Mouse (Mus musculus): ENCODE data around the gene Phkb. TPM values are rescaled to one million over a fixed set of nuclear protein-coding genes. Genes with fewer than 3 reads are reported as not detected.
A peak's percentile ranks its signal among the peaks of the same experiment; 100 is the strongest.

The Phkb gene
- total and polyA plus RNA-seq, 3 experiments: 14.1 to 18.6 TPM; not detected in 1

DNA sequence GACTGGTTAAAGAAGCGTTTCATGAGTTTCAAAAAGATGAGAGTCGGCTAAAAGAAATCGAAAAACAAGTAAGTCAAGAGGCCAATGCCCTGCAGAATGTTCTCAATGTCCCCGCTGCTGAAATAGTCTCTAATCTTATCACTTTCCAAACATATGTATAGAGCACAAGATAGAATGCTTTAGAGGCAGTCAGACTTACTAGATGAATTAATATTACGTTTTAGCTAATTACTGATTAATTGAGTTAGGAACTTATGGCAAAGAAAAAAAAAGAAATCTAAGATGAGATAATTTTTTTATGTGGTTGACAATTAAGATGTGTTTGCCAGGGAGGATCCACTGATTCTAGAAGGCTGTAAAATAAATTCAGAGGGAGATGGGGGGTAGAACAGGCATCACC is 217.9 kb downstream of the Phkb start:
- TF ChIP-seq TCF12 (IDR thresholded peaks at IDR 0.05; ENCODE audit: low read depth, low read length) (peak; percentile 52; the same call in 1 of the 2 replicates), MXI1 (IDR thresholded peaks at IDR 0.05; ENCODE audit: low read depth, low read length) (no peak), ETS1 (IDR thresholded peaks at IDR 0.05; ENCODE audit: low read depth, low read length) (peak; percentile 37), UBTF (IDR thresholded peaks at IDR 0.05; ENCODE audit: borderline replicate concordance, insufficient read depth, low read depth, low read length) (no peak), ZC3H11A (IDR thresholded peaks at IDR 0.05; ENCODE audit: low read depth, low read length) (no peak), ZNF384 (IDR thresholded peaks at IDR 0.05; ENCODE audit: low read depth, low read length) (peak; percentile 71), GATA1 (IDR thresholded peaks at IDR 0.05; ENCODE audit: low read depth, low read length) (peak; percentile 68), EP300 (IDR thresholded peaks at IDR 0.05; ENCODE audit: low read depth in 1 of 2, low read length in 2 of 2) (peak; percentile 21 to 50; a peak in 2 of 4 replicates)
- no peaks in the 10 kb centered on the region for H3K9me3 ChIP-seq (replicated peaks; ENCODE audit: insufficient read depth, low read length)
- DNase-seq (ENCODE audit: low read depth, low spot score): peak; percentile 44
- peaks cover 8 to 12% of the 10 kb centered on the region in 2 experiments for H3K4me1 ChIP-seq (ENCODE audit: control insufficient read depth in 1 of 2, insufficient read depth in 2 of 2, low read length in 2 of 2)
- H3K27ac ChIP-seq (ENCODE audit: control insufficient read depth, low read depth, low read length): peak overlapping the region; percentile 4; the same call in 1 of the 2 replicates
- H3K79me2 ChIP-seq (ENCODE audit: control insufficient read depth, insufficient read depth, low read length, poor library complexity): no peaks in the 10 kb centered on the region
- no peak overlapping the region for H3K4me3 ChIP-seq (ENCODE audit: control insufficient read depth in 1 of 2, insufficient read depth in 1 of 2, low read depth in 2 of 2, low read length in 2 of 2)
- peaks cover 8 to 18% of the 10 kb centered on the region in 2 experiments for H3K36me3 ChIP-seq (ENCODE audit: control insufficient read depth in 1 of 2, insufficient read depth in 2 of 2, low read length in 2 of 2)
- H3K27me3 ChIP-seq (ENCODE audit: control insufficient read depth in 1 of 2, insufficient read depth in 2 of 2, low read length in 2 of 2): no peaks in the 10 kb centered on the region
- no peak overlapping the region for H3K9ac ChIP-seq (ENCODE audit: control insufficient read depth, low read depth, low read length, poor library complexity, severe bottlenecking)

DNA sequence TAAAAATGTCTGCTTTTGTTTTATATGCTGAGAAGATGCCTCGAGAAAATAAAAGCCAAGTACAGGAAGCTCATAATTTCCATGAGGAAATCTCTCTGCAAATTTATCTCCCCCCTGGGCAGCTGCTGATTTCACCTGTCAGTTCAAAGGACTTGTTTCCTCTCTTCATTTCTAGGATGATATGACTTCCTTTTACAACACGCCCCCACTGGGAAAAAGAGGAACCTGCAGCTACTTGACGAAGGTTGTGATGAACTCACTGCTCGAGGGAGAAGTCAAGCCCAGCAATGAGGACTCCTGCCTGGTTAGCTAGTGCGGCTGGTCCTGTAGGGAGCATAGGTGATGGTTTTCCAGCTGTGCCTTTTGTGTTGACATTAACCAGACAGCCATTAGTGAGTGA is 218.4 kb downstream of the Phkb start:
- peaks cover 7 to 18% of the 10 kb centered on the region in 2 experiments for H3K36me3 ChIP-seq (ENCODE audit: control insufficient read depth in 1 of 2, insufficient read depth in 2 of 2, low read length in 2 of 2)
- H3K9me3 ChIP-seq (replicated peaks; ENCODE audit: insufficient read depth, low read length): no peaks in the 10 kb centered on the region
- peaks cover 8 to 12% of the 10 kb centered on the region in 2 experiments for H3K4me1 ChIP-seq (ENCODE audit: control insufficient read depth in 1 of 2, insufficient read depth in 2 of 2, low read length in 2 of 2)
- H3K4me3 ChIP-seq (ENCODE audit: control insufficient read depth in 1 of 2, insufficient read depth in 1 of 2, low read depth in 2 of 2, low read length in 2 of 2): no peak overlapping the region
- no peak overlapping the region for H3K9ac ChIP-seq (ENCODE audit: control insufficient read depth, low read depth, low read length, poor library complexity, severe bottlenecking)
- DNase-seq (ENCODE audit: low read depth, low spot score): peak; percentile 88
- H3K79me2 ChIP-seq (ENCODE audit: control insufficient read depth, insufficient read depth, low read length, poor library complexity): no peaks in the 10 kb centered on the region
- no peak overlapping the region; the same call in 1 of the 2 replicates for H3K27ac ChIP-seq (ENCODE audit: control insufficient read depth, low read depth, low read length)
- H3K27me3 ChIP-seq (ENCODE audit: control insufficient read depth in 1 of 2, insufficient read depth in 2 of 2, low read length in 2 of 2): no peaks in the 10 kb centered on the region
- TF ChIP-seq GATA1 (IDR thresholded peaks at IDR 0.05; ENCODE audit: low read depth, low read length) (peak; percentile 54; the same call in 1 of the 2 replicates), MEF2A (IDR thresholded peaks at IDR 0.05; ENCODE audit: extremely low read depth, insufficient replicate concordance, low read depth, low read length, poor library complexity, severe bottlenecking) (no peak), POLR2AphosphoS2 (IDR thresholded peaks at IDR 0.05; ENCODE audit: low read length) (no peak), ZC3H11A (IDR thresholded peaks at IDR 0.05; ENCODE audit: low read depth, low read length) (no peak), KAT2A (conservative IDR thresholded peaks at IDR 0.05; ENCODE audit: low read depth, low read length) (no peak), UBTF (IDR thresholded peaks at IDR 0.05; ENCODE audit: borderline replicate concordance, insufficient read depth, low read depth, low read length) (no peak), CHD2 (IDR thresholded peaks at IDR 0.05; ENCODE audit: low read length) (no peak), EP300 (IDR thresholded peaks at IDR 0.05; ENCODE audit: low read depth in 1 of 2, low read length in 2 of 2) (peak; percentile 49 to 51; a peak in 3 of 4 replicates), MAFK (IDR thresholded peaks at IDR 0.05; ENCODE audit: borderline replicate concordance, low read depth, low read length) (no peak), USF2 (IDR thresholded peaks at IDR 0.05; ENCODE audit: borderline replicate concordance in 1 of 2, insufficient read depth in 1 of 2, low read depth in 1 of 2, low read length in 2 of 2) (no peak), MAX (IDR thresholded peaks at IDR 0.05; ENCODE audit: low read length) (no peak), TAL1 (IDR thresholded peaks at IDR 0.05; ENCODE audit: low read length) (no peak), NRF1 (IDR thresholded peaks at IDR 0.05; ENCODE audit: insufficient read depth, low read depth, low read length, poor library complexity, severe bottlenecking) (no peak), MYB (IDR thresholded peaks at IDR 0.05; ENCODE audit: low read depth, low read length) (no peak), MXI1 (IDR thresholded peaks at IDR 0.05; ENCODE audit: low read depth, low read length) (peak; percentile 27; the same call in 1 of the 2 replicates), SIN3A (IDR thresholded peaks at IDR 0.05; ENCODE audit: low read length) (peak; percentile 19; the same call in 1 of the 2 replicates), MYC (IDR thresholded peaks at IDR 0.05; ENCODE audit: low read depth, low read length) (0 out of 2 replicates have a peak, but pooled peaks have one; percentile 21), ZKSCAN1 (IDR thresholded peaks at IDR 0.05; ENCODE audit: low read depth, low read length) (no peak), RCOR1 (IDR thresholded peaks at IDR 0.05; ENCODE audit: low read depth, low read length) (0 out of 2 replicates have a peak, but pooled peaks have one; percentile 32), E2F4 (IDR thresholded peaks at IDR 0.05; ENCODE audit: borderline replicate concordance, low read depth, low read length) (no peak), BHLHE40 (IDR thresholded peaks at IDR 0.05; ENCODE audit: borderline replicate concordance, low read depth, low read length) (no peak), SMC3 (IDR thresholded peaks at IDR 0.05; ENCODE audit: low read depth, low read length) (no peak; the same call in 1 of the 2 replicates), ZMIZ1 (IDR thresholded peaks at IDR 0.05; ENCODE audit: low read depth, low read length) (no peak), TBP (IDR thresholded peaks at IDR 0.05; ENCODE audit: low read depth, low read length) (peak; percentile 70), CTCF (IDR thresholded peaks at IDR 0.05 in 2 of 3, conservative IDR thresholded peaks at IDR 0.05 in 1 of 3; ENCODE audit: control insufficient read depth in 1 of 3, insufficient read depth in 1 of 3, low read depth in 2 of 3, low read length in 3 of 3, poor library complexity in 1 of 3, severe bottlenecking in 1 of 3) (peak in 2 of 3 experiments; percentile 37 to 52; a peak in 4 of 6 replicates), ZNF384 (IDR thresholded peaks at IDR 0.05; ENCODE audit: low read depth, low read length) (no peak), USF1 (IDR thresholded peaks at IDR 0.05; ENCODE audit: low read depth, low read length) (no peak)

Measured in MEL (cell line).